Mouse (Mus musculus) gastrocnemius, adult 2 months (tissue): ENCODE results near the gene Lrig1. TPM values are rescaled to one million over a fixed set of nuclear protein-coding genes. Genes with fewer than 3 reads are reported as not detected.

Source experiments
- DNase-seq: peaks from one replicate; pipeline ENCODE4 v3.0.0; 2022
- H3K27ac ChIP-seq: fragments of 200-600 bp; 2 replicates; pipeline ENCODE4 v1.8.1; 2022; ENCODE audit warnings: mild to moderate bottlenecking
- H3K4me3 ChIP-seq: fragments of 200-600 bp; 2 replicates; pipeline ENCODE4 v1.8.1; 2022; ENCODE audit warnings: mild to moderate bottlenecking, moderate library complexity
- CTCF ChIP-seq: fragments of 200-600 bp; IDR thresholded peaks from 2 replicates; pipeline ENCODE4 v1.8.1; 2022; ENCODE audit warnings: antibody characterized with exemption, mild to moderate bottlenecking, moderate library complexity
- intact Hi-C: fragments of 180-260 bp; cut with DNase I; formaldehyde crosslinking; loops from one replicate; pipeline ENCODE4 v1.15.1; 2025
- long read RNA-seq, 2 experiments: library from polyadenylated mRNA; stranded (forward); transcript quantifications; one replicate each; pipeline ENCODE4 v2.0.0; 2021
- total RNA-seq, 2 experiments: library from RNA; stranded (reverse); gene quantifications; 2 replicates each; pipeline ENCODE4 v1.2.3; 2021

The Lrig1 gene
- total RNA-seq: 10 to 100 TPM; 38.9 to 57.9 TPM
- long read RNA-seq, experiment 1, full-length matches to known transcripts: 8 of 19 reads
- long read RNA-seq, experiment 1, partial matches to known transcripts: 7 of 19 reads
- long read RNA-seq, experiment 1, other reads (novel, unspliced or antisense): 4 of 19 reads
- long read RNA-seq, experiment 2, full-length matches to known transcripts: 19 of 39 reads
- long read RNA-seq, experiment 2, partial matches to known transcripts: 12 of 39 reads
- long read RNA-seq, experiment 2, other reads (novel, unspliced or antisense): 8 of 39 reads

DNA sequence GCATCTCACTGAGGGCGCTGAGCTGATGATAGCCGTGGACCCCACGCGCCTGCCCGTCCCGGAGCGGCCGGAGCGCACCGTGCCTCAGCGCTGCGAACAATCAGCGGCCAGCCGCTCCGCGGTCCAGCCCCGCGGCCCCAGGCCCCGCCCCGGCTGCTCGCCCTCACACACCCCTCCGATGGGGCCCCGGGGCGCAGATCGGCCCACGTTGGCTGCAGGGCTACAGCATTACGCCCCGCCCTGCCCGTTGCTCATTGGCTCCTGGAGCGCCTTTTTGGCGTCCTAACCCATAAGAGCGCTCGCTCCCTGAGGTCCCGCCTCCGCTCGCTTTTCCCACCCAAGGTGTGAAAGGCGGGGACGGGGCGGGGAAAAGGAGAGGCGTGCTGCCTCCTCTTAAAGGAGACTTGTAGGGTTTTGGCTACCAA is at the start of gene Lrig1:
TSS of gene Lrig1 (minus strand) at position 92 of the 425 bp plus-strand sequence.
- Histone ChIP-seq H3K4me3 (peak within 1 kb of the TSS; percentile 98), H3K27ac (peak within 1 kb of the TSS; percentile 98)
- intact Hi-C loops: loop anchor here (2.0 to 10.0 kb wide), 3 partner anchors 79 to 267 kb away; no protein-coding TSS in a partner anchor
- DNase-seq: peak; percentile 99
- no peak for TF ChIP-seq CTCF

DNA sequence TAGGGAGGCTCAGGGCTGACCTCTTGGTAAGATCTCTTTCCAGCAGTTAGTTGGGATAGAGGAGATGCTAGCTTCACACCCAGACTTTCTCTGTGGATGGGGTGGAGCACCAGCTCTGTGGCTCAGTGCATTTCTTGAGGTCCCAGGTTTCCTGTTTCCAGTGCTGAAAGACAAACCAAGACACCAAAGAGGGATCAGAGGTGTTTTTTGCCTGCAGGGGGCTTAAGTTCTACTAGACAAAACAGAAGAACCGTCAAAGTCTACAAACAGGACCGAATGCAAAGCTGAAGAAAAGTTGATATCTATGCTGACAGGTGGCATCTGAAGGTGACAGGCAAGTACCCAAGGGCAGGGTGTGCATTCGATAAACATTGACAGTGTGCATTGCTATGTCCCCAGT is 49.7 kb upstream of the Lrig1 start:
- TF ChIP-seq CTCF: no peak
- Histone ChIP-seq H3K4me3 (no peak overlapping the region), H3K27ac (no peak overlapping the region)
- no peak for DNase-seq
- intact Hi-C loops: no loop called here

GRCm38 (mm10) chr6:94748361-94748760 is 48.4 kb upstream of the Lrig1 start:
- DNase-seq: no peak
- Histone ChIP-seq H3K27ac (no peak overlapping the region), H3K4me3 (no peak overlapping the region)
- intact Hi-C loops: no loop called here
- TF ChIP-seq CTCF: no peak

DNA sequence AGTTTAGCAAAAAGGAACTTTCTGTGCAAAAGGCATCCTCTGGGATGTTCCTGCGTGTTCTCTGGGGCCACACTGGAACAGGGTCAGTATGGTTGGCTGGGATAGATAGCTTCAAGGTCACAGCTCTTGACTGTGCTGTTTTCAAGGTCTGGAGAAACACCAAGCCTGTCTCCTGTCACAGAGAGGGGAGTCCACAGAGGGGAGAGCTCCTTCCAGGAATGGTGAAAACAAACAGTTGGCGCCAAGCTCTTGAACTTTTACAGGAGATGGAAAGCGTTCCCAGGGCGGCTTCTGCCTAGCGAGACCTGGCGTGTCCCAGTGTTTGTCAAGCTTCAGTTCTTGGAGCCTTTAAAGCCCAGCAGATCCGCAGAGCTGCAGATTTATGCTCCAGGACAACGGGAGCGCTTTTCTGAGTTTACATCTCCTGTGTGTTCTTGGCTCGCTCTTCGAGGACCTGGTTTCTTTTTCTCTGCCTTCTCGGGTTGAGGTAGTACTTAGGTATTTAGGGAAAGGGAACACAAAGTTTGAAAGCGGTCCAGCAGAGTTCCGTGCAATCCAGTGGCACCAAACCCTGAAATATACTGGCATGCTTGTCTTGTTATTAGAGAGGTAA is 40.3 kb upstream of the Lrig1 start:
- 0 out of 2 replicates have a peak overlapping the region, but pooled peaks have one; percentile 13 for H3K4me3 ChIP-seq
- DNase-seq: no peak
- no peak for TF ChIP-seq CTCF
- intact Hi-C loops: no loop called here
- H3K27ac ChIP-seq: no peak overlapping the region

- no peak overlapping the region for H3K4me3 ChIP-seq
- no peak overlapping the region for H3K27ac ChIP-seq
- TF ChIP-seq CTCF: no peak
- DNase-seq: no peak
- intact Hi-C loops: no loop called here
These were observed 38.7 kb upstream of the Lrig1 start for GRCm38 (mm10) chr6:94738647-94739046.

DNA sequence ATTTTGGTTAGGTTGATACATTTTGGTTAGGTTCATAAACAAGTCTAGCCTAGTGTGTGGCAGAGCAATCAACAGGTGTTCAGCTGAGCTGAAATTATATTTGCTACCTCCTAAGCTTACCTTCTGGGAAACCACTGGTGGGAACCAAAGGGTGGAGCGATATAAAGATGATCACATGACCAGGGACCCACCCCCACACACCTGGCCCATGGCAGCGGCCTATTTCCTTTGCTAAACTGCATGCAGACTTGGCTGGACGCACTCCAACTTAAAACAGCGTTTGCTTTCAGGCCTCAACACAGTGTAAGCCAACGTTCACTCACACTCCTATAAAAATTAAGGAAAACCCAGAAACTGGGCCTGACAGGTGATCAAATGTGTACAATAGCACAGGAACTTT is 33.9 kb upstream of the Lrig1 start:
- DNase-seq: no peak
- no peak for TF ChIP-seq CTCF
- no peak overlapping the region for H3K4me3 ChIP-seq
- no peak overlapping the region for H3K27ac ChIP-seq
- intact Hi-C loops: no loop called here

DNA sequence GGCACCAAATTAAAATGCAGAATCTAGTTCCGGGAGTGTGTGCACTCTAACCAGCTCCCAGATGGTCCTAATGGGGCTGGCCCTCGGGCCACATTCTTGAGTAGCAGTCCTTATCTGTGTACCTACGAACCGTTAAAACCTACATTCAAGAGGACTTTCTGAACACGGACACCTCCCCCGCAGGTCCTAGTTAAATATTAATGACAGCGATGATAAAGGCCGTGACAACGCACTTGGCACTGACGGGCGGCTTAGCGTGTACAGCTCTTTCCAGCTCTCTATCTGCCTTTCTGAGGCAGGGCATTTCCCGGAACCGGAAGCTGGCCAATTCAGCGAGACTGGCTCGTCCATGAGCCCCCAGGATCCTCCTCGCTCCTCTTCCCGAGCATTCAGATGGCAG is 29.9 kb upstream of the Lrig1 start:
- DNase-seq: no peak
- Histone ChIP-seq H3K27ac (no peak overlapping the region), H3K4me3 (peak overlapping the region; percentile 40; the same call in 1 of the 2 replicates)
- no peak for TF ChIP-seq CTCF
- intact Hi-C loops: no loop called here

DNA sequence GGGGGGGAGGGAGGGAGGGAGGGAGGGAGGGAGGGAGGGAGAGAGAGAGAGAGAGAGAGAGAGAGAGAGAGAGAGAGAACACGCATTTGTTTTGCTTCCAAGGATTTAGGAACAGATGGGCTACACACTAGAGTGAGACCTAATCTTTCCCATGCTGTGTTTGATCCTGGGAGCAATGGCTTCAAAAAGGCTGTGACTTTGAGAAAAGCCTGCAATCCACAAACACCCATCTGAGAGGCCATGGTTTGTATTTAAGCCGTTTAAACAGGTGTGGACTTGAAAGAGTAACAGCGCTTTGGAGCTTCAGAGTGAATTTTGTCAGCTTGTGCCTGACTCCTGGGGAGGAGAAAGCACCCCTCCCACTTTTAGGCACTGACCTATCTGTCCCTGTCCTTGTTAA is 29.2 kb upstream of the Lrig1 start:
- H3K27ac ChIP-seq: no peak overlapping the region
- TF ChIP-seq CTCF: no peak
- DNase-seq: no peak
- intact Hi-C loops: no loop called here
- H3K4me3 ChIP-seq: no peak overlapping the region

- Histone ChIP-seq H3K27ac (no peak overlapping the region), H3K4me3 (no peak overlapping the region)
- DNase-seq: no peak
- intact Hi-C loops: no loop called here
- no peak for TF ChIP-seq CTCF
These were observed 24.7 kb upstream of the Lrig1 start for GRCm38 (mm10) chr6:94724612-94725011.

GRCm38 (mm10) chr6:94718607-94719346 is 18.8 kb upstream of the Lrig1 start:
- DNase-seq: no peak
- intact Hi-C loops: no loop called here
- no peak for TF ChIP-seq CTCF
- Histone ChIP-seq H3K27ac (no peak overlapping the region), H3K4me3 (no peak overlapping the region)

DNA sequence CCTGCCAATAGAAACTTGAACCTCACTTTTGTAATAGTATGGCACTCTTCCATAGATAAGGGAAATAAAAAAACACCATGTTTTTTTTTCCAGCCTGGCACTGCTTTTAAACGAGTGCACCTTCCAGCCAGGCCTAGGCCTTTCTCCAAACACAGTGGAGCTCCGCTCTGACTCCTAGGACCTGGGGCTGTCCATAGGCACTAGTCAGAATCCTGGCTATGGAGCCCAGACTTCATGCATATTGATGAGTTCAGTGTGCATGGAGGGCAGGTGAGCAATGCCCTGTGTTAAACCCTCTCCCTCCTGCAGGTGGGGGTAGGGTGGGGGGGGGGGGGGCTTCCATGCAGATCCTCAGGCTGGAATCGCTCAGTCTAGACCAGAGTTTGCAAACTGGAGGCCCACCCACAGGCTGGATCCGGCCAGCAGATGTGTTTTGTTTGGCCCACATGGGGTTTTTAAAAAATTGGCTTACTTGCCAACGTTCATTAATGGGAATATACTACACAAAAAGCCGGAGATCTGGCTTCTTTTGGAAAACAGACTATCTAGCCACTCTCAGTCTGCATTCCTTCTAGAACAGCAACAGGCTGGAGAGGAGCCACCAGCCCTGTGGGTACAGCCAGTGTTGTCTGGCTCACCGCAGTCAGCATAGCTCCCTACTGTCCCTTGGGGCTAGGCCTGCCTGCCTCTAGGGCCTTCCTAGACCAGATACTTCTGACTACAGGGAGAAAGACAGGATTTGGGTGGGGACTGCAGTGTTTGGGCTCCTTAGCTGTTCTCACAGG is 17.9 kb upstream of the Lrig1 start:
- peak; percentile 45 for DNase-seq
- intact Hi-C loops: no loop called here
- no peak overlapping the region for H3K4me3 ChIP-seq
- H3K27ac ChIP-seq: peak overlapping the region; percentile 13; the same call in 1 of the 2 replicates
- TF ChIP-seq CTCF: no peak

- Histone ChIP-seq H3K27ac (no peak overlapping the region), H3K4me3 (no peak overlapping the region)
- intact Hi-C loops: no loop called here
- DNase-seq: no peak
- no peak for TF ChIP-seq CTCF
These were observed 15.6 kb upstream of the Lrig1 start for GRCm38 (mm10) chr6:94715645-94715940.
